Mouse (Mus musculus): ENCODE data around the gene Lsp1. TPM values are rescaled to one million over a fixed set of nuclear protein-coding genes. Genes with fewer than 3 reads are reported as not detected.

The Lsp1 gene
- polyA plus RNA-seq, 1 experiment from 2014 or later: 92.8 TPM

DNA sequence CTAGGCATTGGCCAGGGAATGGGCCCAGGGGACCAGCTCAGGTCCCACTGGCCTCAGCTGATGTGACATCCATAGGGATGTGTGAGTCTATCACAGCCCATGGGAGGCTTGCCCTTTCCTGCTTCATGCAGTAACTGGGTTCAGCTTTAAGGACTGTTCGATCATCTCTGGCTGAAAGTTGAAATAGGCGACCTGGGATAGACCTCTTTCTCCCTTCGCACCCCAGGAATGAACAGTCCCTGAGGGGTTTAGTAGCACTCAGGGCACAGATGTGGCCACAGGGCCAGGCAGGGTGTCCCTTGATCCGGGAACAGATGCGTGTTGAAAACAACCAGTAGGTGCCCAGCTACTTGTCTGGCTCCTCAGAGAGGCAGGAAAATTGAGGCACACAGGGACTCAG is 15.7 kb downstream of the Lsp1 start:
- peak overlapping the region; percentile 56; the same call in 1 of the 2 replicates for H3K4me2 ChIP-seq (replicated peaks; ENCODE audit: low read depth, low read length)
- H3K36me3 ChIP-seq (ENCODE audit: control insufficient read depth, insufficient read depth, low read length): no peaks in the 10 kb centered on the region; the same call in 1 of the 2 replicates
- no peaks in the 10 kb centered on the region for H3K27me3 ChIP-seq (ENCODE audit: control insufficient read depth, insufficient read depth, low read length)
- H3K9ac ChIP-seq (ENCODE audit: low read depth, low read length): peak overlapping the region; percentile 34; the same call in 1 of the 2 replicates
- WGBS: 80% methylated on average over 5 of the region's 5 CpGs
- H3K4me1 ChIP-seq (ENCODE audit: control insufficient read depth, insufficient read depth, low read length): peaks cover 64% of the 10 kb centered on the region
- H3K27ac ChIP-seq (ENCODE audit: low read depth, low read length): 0 out of 2 replicates have a peak overlapping the region, but pooled peaks have one; percentile 24
- no peak overlapping the region for H3K4me3 ChIP-seq (ENCODE audit: low read length)
- H3K9me3 ChIP-seq (ENCODE audit: control insufficient read depth, low read length): no peaks in the 10 kb centered on the region
- no peak for ATAC-seq (ENCODE audit: low FRiP score, low TSS enrichment)

DNA sequence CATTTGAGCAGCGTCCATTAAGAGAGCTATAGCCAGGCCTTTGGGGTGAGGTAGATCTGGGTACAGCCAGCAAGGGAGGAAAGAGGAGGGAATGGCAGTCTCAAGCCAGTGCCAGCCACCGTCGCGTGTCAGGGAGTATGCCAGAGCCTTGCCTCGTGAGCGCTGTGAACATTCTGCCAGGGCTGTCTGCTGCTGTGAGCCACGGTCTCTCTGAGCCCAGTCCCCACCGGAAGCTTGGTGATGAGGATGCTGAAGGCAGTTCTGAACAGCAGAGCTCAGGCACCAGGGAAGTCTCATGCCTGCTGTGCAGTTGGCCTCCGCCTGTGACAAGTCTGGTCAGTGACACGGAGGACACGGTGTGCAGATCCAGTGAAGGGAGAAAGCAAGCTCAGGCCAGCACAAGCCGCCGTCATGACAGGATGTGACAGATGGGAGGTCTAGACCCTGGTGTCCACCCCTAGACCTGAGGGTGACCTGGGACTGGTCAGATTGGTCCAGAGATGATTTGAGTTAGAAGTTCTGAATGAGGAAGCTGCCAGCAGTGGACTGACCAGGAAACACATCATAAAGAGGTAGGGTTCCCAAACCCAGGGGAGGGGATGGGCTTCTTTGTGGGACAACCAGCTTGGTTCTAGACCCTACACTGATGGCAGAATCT is 16.3 kb downstream of the Lsp1 start:
- 0 out of 2 replicates have a peak overlapping the region, but pooled peaks have one; percentile 24 for H3K27ac ChIP-seq (ENCODE audit: low read depth, low read length)
- H3K27me3 ChIP-seq (ENCODE audit: control insufficient read depth, insufficient read depth, low read length): no peaks in the 10 kb centered on the region
- no peak for ATAC-seq (ENCODE audit: low FRiP score, low TSS enrichment)
- H3K4me2 ChIP-seq (replicated peaks; ENCODE audit: low read depth, low read length): peak overlapping the region; percentile 11; the same call in 1 of the 2 replicates
- H3K36me3 ChIP-seq (ENCODE audit: control insufficient read depth, insufficient read depth, low read length): no peaks in the 10 kb centered on the region; the same call in 1 of the 2 replicates
- WGBS: 59% methylated on average over 13 of the region's 13 CpGs
- no peak overlapping the region for H3K4me3 ChIP-seq (ENCODE audit: low read length)
- H3K9ac ChIP-seq (ENCODE audit: low read depth, low read length): no peak overlapping the region
- H3K4me1 ChIP-seq (ENCODE audit: control insufficient read depth, insufficient read depth, low read length): peaks cover 64% of the 10 kb centered on the region
- no peaks in the 10 kb centered on the region for H3K9me3 ChIP-seq (ENCODE audit: control insufficient read depth, low read length)

DNA sequence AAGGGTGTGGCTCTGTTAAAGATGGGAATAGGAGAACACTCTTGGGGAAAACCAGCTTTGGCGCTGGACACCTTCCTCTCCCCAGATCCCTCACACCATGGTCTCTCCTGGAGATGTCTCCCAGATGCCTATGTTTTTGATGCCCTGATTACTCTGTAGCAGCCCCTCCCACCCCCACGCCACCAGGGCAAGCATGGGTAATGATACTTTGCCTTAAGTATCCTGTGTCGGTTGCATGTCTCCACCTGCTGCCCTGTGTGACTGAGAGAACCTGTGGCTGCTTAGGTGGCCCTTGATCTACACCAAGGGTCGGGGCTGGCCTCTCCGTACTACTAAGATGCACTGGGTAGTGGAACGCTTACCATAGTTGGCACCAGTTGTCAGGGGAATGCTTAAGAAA is 17.4 kb downstream of the Lsp1 start:
- Histone ChIP-seq H3K4me3 (ENCODE audit: low read length) (no peak overlapping the region), H3K9ac (ENCODE audit: low read depth, low read length) (no peak overlapping the region), H3K36me3 (ENCODE audit: control insufficient read depth, insufficient read depth, low read length) (no peaks in the 10 kb centered on the region; the same call in 1 of the 2 replicates), H3K4me1 (ENCODE audit: control insufficient read depth, insufficient read depth, low read length) (peaks cover 64% of the 10 kb centered on the region), H3K27me3 (ENCODE audit: control insufficient read depth, insufficient read depth, low read length) (no peaks in the 10 kb centered on the region), H3K27ac (ENCODE audit: low read depth, low read length) (no peak overlapping the region), H3K9me3 (ENCODE audit: control insufficient read depth, low read length) (no peaks in the 10 kb centered on the region), H3K4me2 (replicated peaks; ENCODE audit: low read depth, low read length) (no peak overlapping the region)
- ATAC-seq (ENCODE audit: low FRiP score, low TSS enrichment): no peak
- 86% methylated on average over 6 of the region's 6 CpGs for WGBS

DNA sequence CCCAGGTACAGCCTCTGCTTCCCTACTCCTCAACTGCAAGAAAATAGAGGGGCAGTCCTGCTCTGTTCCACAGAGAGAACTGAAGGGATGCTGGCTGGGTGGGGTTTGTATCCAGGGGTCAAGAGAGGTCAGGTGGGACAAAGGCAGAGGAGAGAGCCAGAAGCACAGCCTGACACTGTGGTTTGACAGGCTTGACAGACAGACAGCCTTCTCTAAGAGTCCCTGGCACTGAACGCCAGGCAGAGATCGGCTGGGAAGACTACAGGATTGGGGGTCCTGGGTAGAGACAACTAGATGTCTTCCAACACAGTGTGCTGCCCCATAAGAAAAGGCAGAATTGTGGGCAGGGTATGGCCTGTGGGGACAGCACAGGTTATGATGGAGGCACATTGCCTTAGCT is 18.0 kb downstream of the Lsp1 start:
- H3K9me3 ChIP-seq (ENCODE audit: control insufficient read depth, low read length): no peaks in the 10 kb centered on the region
- H3K36me3 ChIP-seq (ENCODE audit: control insufficient read depth, insufficient read depth, low read length): no peaks in the 10 kb centered on the region; the same call in 1 of the 2 replicates
- no peak overlapping the region for H3K4me3 ChIP-seq (ENCODE audit: low read length)
- 91% methylated on average over 2 of the region's 2 CpGs for WGBS
- H3K4me2 ChIP-seq (replicated peaks; ENCODE audit: low read depth, low read length): no peak overlapping the region
- ATAC-seq (ENCODE audit: low FRiP score, low TSS enrichment): no peak
- peaks cover 63% of the 10 kb centered on the region for H3K4me1 ChIP-seq (ENCODE audit: control insufficient read depth, insufficient read depth, low read length)
- no peak overlapping the region for H3K9ac ChIP-seq (ENCODE audit: low read depth, low read length)
- no peak overlapping the region; the same call in 1 of the 2 replicates for H3K27ac ChIP-seq (ENCODE audit: low read depth, low read length)
- H3K27me3 ChIP-seq (ENCODE audit: control insufficient read depth, insufficient read depth, low read length): no peaks in the 10 kb centered on the region

DNA sequence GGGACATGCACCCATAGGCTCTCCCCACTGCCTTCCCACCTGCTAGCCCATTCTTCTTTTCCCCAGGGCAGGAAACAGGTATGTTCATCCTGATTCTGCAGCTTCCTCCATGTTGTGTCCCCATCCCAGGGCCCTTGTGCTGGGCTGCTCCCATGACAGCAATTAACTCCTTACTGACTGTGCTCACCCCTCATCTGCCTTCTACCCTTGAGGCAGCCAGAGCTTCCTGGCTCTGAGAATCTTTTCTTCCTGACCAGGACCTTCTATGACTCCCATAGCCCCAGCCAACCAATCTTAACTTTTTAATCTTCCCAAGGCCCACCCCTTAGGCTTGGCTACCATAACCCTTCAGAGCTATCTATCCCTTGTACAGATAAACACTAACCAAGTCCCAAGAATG is 18.7 kb downstream of the Lsp1 start:
- H3K27me3 ChIP-seq (ENCODE audit: control insufficient read depth, insufficient read depth, low read length): no peaks in the 10 kb centered on the region
- H3K9me3 ChIP-seq (ENCODE audit: control insufficient read depth, low read length): no peaks in the 10 kb centered on the region
- ATAC-seq (ENCODE audit: low FRiP score, low TSS enrichment): no peak
- peaks cover 64% of the 10 kb centered on the region for H3K4me1 ChIP-seq (ENCODE audit: control insufficient read depth, insufficient read depth, low read length)
- no peak overlapping the region for H3K4me2 ChIP-seq (replicated peaks; ENCODE audit: low read depth, low read length)
- H3K4me3 ChIP-seq (ENCODE audit: low read length): no peak overlapping the region
- H3K27ac ChIP-seq (ENCODE audit: low read depth, low read length): no peak overlapping the region
- peaks cover 3% of the 10 kb centered on the region; the same call in 1 of the 2 replicates for H3K36me3 ChIP-seq (ENCODE audit: control insufficient read depth, insufficient read depth, low read length)
- no peak overlapping the region for H3K9ac ChIP-seq (ENCODE audit: low read depth, low read length)

DNA sequence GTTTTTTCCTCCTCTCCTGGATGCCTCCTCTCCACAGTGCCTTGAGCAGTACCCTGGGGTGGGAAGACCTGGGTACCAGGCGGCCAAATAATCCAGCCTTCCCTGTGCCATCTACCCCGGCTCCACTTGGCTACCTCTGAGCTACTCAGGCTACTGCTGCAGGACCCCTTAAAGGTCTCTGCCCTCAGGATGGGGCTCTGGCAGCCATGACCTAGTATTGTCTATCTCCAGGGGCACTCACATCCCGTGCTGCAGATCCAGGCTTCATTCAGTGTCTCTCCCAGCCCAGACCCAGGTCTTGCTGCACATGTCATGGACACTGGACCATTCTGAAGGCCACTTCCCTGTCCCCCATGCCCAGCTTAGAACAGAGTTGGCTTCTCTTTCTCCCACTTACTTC is 19.3 kb downstream of the Lsp1 start:
- peaks cover 60% of the 10 kb centered on the region for H3K4me1 ChIP-seq (ENCODE audit: control insufficient read depth, insufficient read depth, low read length)
- H3K4me3 ChIP-seq (ENCODE audit: low read length): no peak overlapping the region
- peak overlapping the region; percentile 21; the same call in 1 of the 2 replicates for H3K27ac ChIP-seq (ENCODE audit: low read depth, low read length)
- H3K4me2 ChIP-seq (replicated peaks; ENCODE audit: low read depth, low read length): no peak overlapping the region
- no peak overlapping the region for H3K9ac ChIP-seq (ENCODE audit: low read depth, low read length)
- no peaks in the 10 kb centered on the region for H3K9me3 ChIP-seq (ENCODE audit: control insufficient read depth, low read length)
- H3K27me3 ChIP-seq (ENCODE audit: control insufficient read depth, insufficient read depth, low read length): no peaks in the 10 kb centered on the region
- no peak for ATAC-seq (ENCODE audit: low FRiP score, low TSS enrichment)
- H3K36me3 ChIP-seq (ENCODE audit: control insufficient read depth, insufficient read depth, low read length): peaks cover 9% of the 10 kb centered on the region; the same call in 1 of the 2 replicates
- 89% methylated on average over 3 of the region's 3 CpGs for WGBS

DNA sequence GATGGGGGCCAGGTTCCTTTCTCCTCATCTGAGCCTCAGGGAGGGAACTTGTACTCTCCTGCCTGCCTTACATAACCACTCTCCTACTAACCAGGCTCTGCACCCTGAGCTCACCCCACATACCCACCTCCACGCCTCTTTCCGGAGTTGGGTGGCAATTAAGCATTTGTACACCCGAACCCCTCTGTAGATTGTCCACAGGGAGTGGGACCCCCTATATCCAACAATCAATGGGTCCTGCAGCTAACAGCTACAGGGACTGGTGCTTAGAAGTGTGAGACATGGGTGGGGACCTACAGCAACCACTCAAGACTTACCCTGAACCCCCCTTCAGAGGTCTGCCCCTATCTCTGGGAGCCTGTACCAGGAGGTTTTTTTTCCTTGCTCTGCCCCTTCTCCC is 20.1 kb downstream of the Lsp1 start:
- no peak for ATAC-seq (ENCODE audit: low FRiP score, low TSS enrichment)
- 96% methylated on average over 3 of the region's 3 CpGs for WGBS
- Histone ChIP-seq H3K9me3 (ENCODE audit: control insufficient read depth, low read length) (no peaks in the 10 kb centered on the region), H3K27ac (ENCODE audit: low read depth, low read length) (peak overlapping the region; percentile 97), H3K4me1 (ENCODE audit: control insufficient read depth, insufficient read depth, low read length) (peaks cover 54% of the 10 kb centered on the region), H3K27me3 (ENCODE audit: control insufficient read depth, insufficient read depth, low read length) (no peaks in the 10 kb centered on the region), H3K4me2 (replicated peaks; ENCODE audit: low read depth, low read length) (no peak overlapping the region), H3K4me3 (ENCODE audit: low read length) (no peak overlapping the region), H3K36me3 (ENCODE audit: control insufficient read depth, insufficient read depth, low read length) (peaks cover 17% of the 10 kb centered on the region; the same call in 1 of the 2 replicates), H3K9ac (ENCODE audit: low read depth, low read length) (peak overlapping the region; percentile 76; the same call in 1 of the 2 replicates)

DNA sequence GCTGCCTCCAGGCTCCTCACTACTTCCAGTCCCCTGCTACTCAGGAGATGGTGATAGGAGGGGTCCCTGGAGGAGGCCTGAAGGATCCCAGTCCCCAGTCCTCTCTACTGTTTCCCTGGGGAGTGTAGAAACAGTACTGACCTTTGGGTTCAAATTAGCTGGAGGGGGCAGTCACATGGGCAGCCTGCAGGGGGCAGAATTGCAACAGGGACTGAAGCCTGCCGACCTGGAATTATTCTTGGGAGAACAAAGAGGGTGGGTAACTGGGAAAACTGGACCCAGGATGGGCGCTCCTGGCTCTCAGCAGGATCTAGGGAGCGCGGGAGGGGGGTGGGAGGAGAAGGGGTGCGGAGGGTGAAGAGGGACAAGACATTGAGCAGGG is 20.6 kb downstream of the Lsp1 start:
- H3K27me3 ChIP-seq (ENCODE audit: control insufficient read depth, insufficient read depth, low read length): no peaks in the 10 kb centered on the region
- peak overlapping the region; percentile 49 for H3K4me2 ChIP-seq (replicated peaks; ENCODE audit: low read depth, low read length)
- H3K9me3 ChIP-seq (ENCODE audit: control insufficient read depth, low read length): no peaks in the 10 kb centered on the region
- H3K4me3 ChIP-seq (ENCODE audit: low read length): peak overlapping the region; percentile 23
- WGBS: 2% methylated on average over 5 of the region's 5 CpGs
- H3K9ac ChIP-seq (ENCODE audit: low read depth, low read length): peak overlapping the region; percentile 76
- peaks cover 21% of the 10 kb centered on the region; the same call in 1 of the 2 replicates for H3K36me3 ChIP-seq (ENCODE audit: control insufficient read depth, insufficient read depth, low read length)
- peak overlapping the region; percentile 97 for H3K27ac ChIP-seq (ENCODE audit: low read depth, low read length)
- peaks cover 50% of the 10 kb centered on the region for H3K4me1 ChIP-seq (ENCODE audit: control insufficient read depth, insufficient read depth, low read length)
- ATAC-seq (ENCODE audit: low FRiP score, low TSS enrichment): peak; percentile 1; the same call in 1 of the 2 replicates

DNA sequence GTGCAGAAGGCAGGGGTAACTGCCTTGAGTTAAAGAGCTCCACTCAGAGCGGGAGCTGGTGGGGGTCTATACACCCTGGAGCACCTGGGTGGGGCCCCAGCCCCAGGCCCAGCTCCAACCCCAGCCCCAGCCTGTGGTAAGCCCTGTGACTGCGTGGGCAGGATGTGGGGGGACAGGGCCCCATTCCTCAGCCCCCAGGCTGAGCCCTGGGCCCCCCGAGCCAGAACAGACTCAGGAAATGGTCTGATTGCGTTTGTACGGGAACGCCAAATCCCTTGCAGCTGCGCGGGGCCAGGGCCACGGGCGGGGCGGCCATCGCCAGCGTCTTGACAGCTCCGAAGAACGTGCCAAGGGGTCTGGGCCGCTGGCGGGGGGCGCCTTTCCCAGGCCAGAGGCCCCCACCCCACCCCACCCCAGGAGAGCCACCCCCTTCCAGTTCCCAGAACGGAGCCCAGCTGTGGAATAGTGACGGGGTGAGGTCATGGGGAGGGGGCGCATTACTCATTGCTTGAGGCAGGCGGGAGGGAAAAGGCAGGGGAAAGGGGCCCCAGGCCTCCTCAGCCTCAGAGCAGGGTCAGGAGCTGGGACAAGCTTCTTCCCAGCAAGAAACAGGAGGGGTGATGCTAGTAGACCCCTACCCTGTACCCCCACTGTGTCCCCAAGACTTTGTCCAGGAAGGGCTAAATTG is 21.1 kb downstream of the Lsp1 start:
- H3K36me3 ChIP-seq (ENCODE audit: control insufficient read depth, insufficient read depth, low read length): peaks cover 27% of the 10 kb centered on the region; the same call in 1 of the 2 replicates
- H3K4me2 ChIP-seq (replicated peaks; ENCODE audit: low read depth, low read length): peak overlapping the region; percentile 49
- no peaks in the 10 kb centered on the region for H3K9me3 ChIP-seq (ENCODE audit: control insufficient read depth, low read length)
- H3K27me3 ChIP-seq (ENCODE audit: control insufficient read depth, insufficient read depth, low read length): no peaks in the 10 kb centered on the region
- peaks cover 46% of the 10 kb centered on the region for H3K4me1 ChIP-seq (ENCODE audit: control insufficient read depth, insufficient read depth, low read length)
- peak overlapping the region; percentile 97 for H3K27ac ChIP-seq (ENCODE audit: low read depth, low read length)
- WGBS: 1% methylated on average over 22 of the region's 22 CpGs
- ATAC-seq (ENCODE audit: low FRiP score, low TSS enrichment): peak; percentile 73
- peak overlapping the region; percentile 23 for H3K4me3 ChIP-seq (ENCODE audit: low read length)
- H3K9ac ChIP-seq (ENCODE audit: low read depth, low read length): peak overlapping the region; percentile 76
